Mouse (Mus musculus) spleen, embryonic (tissue): ENCODE data around the gene Scd3.

ENCODE experiments used
- CTCF ChIA-PET: fragments of 350-600 bp; sonication (Branson Sonifier 250); formaldehyde crosslinking; loops from one replicate; lab custom pipeline; 2022; lab: Charles Lee

Scd3 gene

DNA sequence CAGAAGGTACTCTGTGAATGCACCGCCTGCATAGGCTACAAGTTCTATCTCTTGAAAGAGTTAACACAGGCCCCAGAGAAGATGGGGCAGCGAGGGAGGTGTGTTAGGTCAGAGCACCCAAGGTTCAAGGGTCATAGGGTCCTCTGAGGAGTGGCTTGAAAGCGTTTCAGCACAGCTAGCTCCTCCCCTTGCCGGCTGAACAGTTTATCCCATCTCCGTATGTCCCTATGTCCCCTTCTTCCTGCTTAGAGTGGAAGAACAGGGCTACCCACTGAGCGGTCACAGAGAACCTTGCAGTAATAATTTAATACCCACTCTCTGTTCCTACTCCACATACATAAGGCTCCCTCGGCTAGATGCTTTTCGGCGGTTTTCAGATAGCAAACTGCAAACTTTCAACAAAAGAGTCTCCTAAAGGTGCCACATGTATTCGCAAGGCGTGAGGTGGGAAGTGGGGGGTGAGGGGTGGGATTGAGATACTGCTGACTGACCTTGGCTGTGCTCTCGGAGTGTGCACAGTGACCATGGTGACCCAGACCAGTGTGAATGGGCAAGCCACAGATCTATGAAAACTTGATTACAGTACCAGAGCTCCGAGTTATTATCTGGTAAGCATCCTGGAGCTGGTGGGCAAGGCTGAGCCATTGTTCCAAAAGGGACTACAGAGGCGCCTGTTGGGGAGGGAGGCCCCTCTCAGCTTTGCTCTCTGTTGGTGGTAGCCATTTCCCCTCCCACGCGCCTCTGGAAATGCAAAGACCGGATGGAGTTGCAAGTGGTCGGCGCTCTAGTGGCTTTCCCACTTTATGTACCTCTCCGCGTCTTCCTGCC is 90.1 kb downstream of the Scd3 start, which contains the start of gene Scd2:
Gene Scd2 (plus strand): TSS at position 734 of the 828 bp plus-strand sequence.
- CTCF ChIA-PET = interaction anchor here (0.6 to 1.0 kb wide), 2 partner anchors 10 to 46 kb away, joined by 3 read pairs; no protein-coding TSS in a partner anchor
